ENCODE assay signal across 14 mouse cellular contexts in genomic region chr10:36951742-36952141, GRCm38 (mm10). TPM values are rescaled to one million over a fixed set of nuclear protein-coding genes. Genes with fewer than 3 reads are reported as not detected.
DNase-seq lines count a peak whose midpoint lies in the region.
"Had no signal": no experiment of that assay in that cellular context is flagged by ENCODE, and none has a peak within 500 bp of the region (broad histone marks: within the 10 kb centered on the region; RNA-seq: fewer than 3 reads in every experiment).

No protein-coding gene starts in this region.

- intact Hi-C loops in left cerebral cortex, postnatal 36 days (cut with DNase I), result no loop called here

- DNase-seq in left cerebral cortex, adult 11 months (ENCODE audit: low spot score), result peak; percentile 15
- DNase-seq in left cerebral cortex, postnatal 36 days (ENCODE audit: low spot score in 2 of 2), result no peak
- DNase-seq in brain, adult 2 months (ENCODE audit: low read depth, low spot score), result peak; percentile 77
- DNase-seq in telencephalon, adult 2 months (ENCODE audit: low read depth, low spot score), result peak; percentile 69
- no peak for DNase-seq in urinary bladder, adult 18-20 months (ENCODE audit: low spot score in 2 of 2)
- DNase-seq: adrenal gland, adult 2 months; adrenal gland, postnatal 10 days; adrenal gland, postnatal 25 days; cerebellum, adult 11-12 months; cerebellum, adult 2 months; cerebellum, adult 9-10 months; cerebellum, postnatal 10 days; cerebellum, postnatal 25 days; forebrain, postnatal 0 days had no signal

RNA-seq across cellular contexts. Expression of gene Hdac2, which starts 22.6 kb away (rescaled TPM):
- total RNA-seq in left cerebral cortex, postnatal 36 days (2021), result 10 to 100 TPM; 78.3 to 86.3 TPM

Comparison
In these comparisons a context has a peak if more than half of its experiments do, and no peak if none do; other contexts are left out.
1. DNase-seq: peak in left cerebral cortex, adult 11 months (single experiment), brain, adult 2 months (single experiment) and telencephalon, adult 2 months (single experiment); none in left cerebral cortex, postnatal 36 days (0 of 2) and urinary bladder, adult 18-20 months (0 of 2).